Mouse (Mus musculus) intestine, embryonic 14.5 days (tissue): ENCODE measurements around the gene Tmod2. TPM values are rescaled to one million over a fixed set of nuclear protein-coding genes. Genes with fewer than 3 reads are reported as not detected.

Experiments used
- ATAC-seq: fragments of 200-750 bp; cut with Nextera tagmentation; replicated peaks from 2 replicates; pipeline ENCODE4 v1.8.0; 2017; ENCODE audit warnings: low read depth, moderate number of reproducible peaks, moderate TSS enrichment, moderate library complexity; ENCODE audit not compliant: low FRiP score, low TSS enrichment
- DNase-seq: peaks from one replicate; pipeline ENCODE4 v3.0.0-alpha.2; 2018; ENCODE audit warnings: low spot score
- H3K27ac ChIP-seq: fragments of 300-500 bp; sonication (generic); 2 replicates; pipeline ENCODE4 v1.5.1; 2014; ENCODE audit warnings: low read depth, mild to moderate bottlenecking, control low read depth
- H3K27me3 ChIP-seq: fragments of 300-500 bp; sonication (generic); replicated peaks from 2 replicates; pipeline ENCODE4 v1.6.1; 2014; ENCODE audit warnings: low read length, control low read depth; ENCODE audit not compliant: control insufficient read depth, insufficient read depth
- H3K36me3 ChIP-seq: fragments of 300-500 bp; sonication (generic); 2 replicates; pipeline ENCODE4 v1.6.1; 2014; ENCODE audit warnings: low read length, control low read depth; ENCODE audit not compliant: control insufficient read depth, insufficient read depth
- H3K4me1 ChIP-seq: fragments of 300-500 bp; sonication (generic); replicated peaks from 2 replicates; pipeline ENCODE4 v1.6.1; 2014; ENCODE audit warnings: low read length, control low read depth, mixed read lengths; ENCODE audit not compliant: control insufficient read depth, insufficient read depth
- H3K4me2 ChIP-seq: fragments of 300-500 bp; sonication (generic); 2 replicates; pipeline ENCODE4 v1.6.1; 2014; ENCODE audit warnings: low read length
- H3K4me3 ChIP-seq: fragments of 300-500 bp; sonication (generic); 2 replicates; pipeline ENCODE4 v1.5.1; 2014; ENCODE audit warnings: low read depth, low read length, control low read depth, mixed read lengths
- H3K9ac ChIP-seq: fragments of 300-500 bp; sonication (generic); 2 replicates; pipeline ENCODE4 v1.6.1; 2014; ENCODE audit warnings: mild to moderate bottlenecking, low read length
- H3K9me3 ChIP-seq: fragments of 300-500 bp; sonication (generic); 2 replicates; pipeline ENCODE4 v1.6.1; 2016; ENCODE audit warnings: low read length, control low read depth; ENCODE audit not compliant: control insufficient read depth
- WGBS: fragments of 180-500 bp; shearing (Covaris S2); extraction: QIAGEN DNeasy Blood & Tissue Kit; methylation state at CpG from one replicate; pipeline ENCODE4 v1.1.7; 2014; 5-methylcytosine and 5-hydroxymethylcytosine counted together
- polyA plus RNA-seq: library from polyadenylated mRNA; unstranded; fragments of >200 nt; fragmentation: Nextera tagmentation; extraction: Ambion mirVana; gene quantifications from 2 replicates; pipeline ENCODE4 v1.2.1, GENCODE M21; 2014

Gene Tmod2
- polyA plus RNA-seq, 1 experiment from 2014 or later: 17.6 TPM

- Histone ChIP-seq H3K9ac (no peak overlapping the region), H3K36me3 (no peaks in the 10 kb centered on the region), H3K27me3 (no peaks in the 10 kb centered on the region), H3K4me2 (no peak overlapping the region), H3K9me3 (no peaks in the 10 kb centered on the region), H3K27ac (no peak overlapping the region), H3K4me3 (no peak overlapping the region), H3K4me1 (no peaks in the 10 kb centered on the region)
- no peak for ATAC-seq
- DNase-seq: peak; percentile 12
- 68% methylated on average over 3 of the region's 3 CpGs for WGBS
Observed at GRCm38 (mm10) chr9:75616560-75616959, 5.4 kb upstream of the Tmod2 start.

GRCm38 (mm10) chr9:75609965-75610364 lies 1.2 kb downstream of the Tmod2 start:
- peak; percentile 50 for DNase-seq
- H3K4me3 ChIP-seq: peak overlapping the region; percentile 77
- no peak for ATAC-seq
- H3K27ac ChIP-seq: no peak overlapping the region
- no peaks in the 10 kb centered on the region for H3K36me3 ChIP-seq
- no peaks in the 10 kb centered on the region for H3K4me1 ChIP-seq
- H3K9ac ChIP-seq: peak overlapping the region; percentile 11; the same call in 1 of the 2 replicates
- no peaks in the 10 kb centered on the region for H3K9me3 ChIP-seq
- peaks cover 6% of the 10 kb centered on the region; the same call in 1 of the 2 replicates for H3K27me3 ChIP-seq
- peak overlapping the region; percentile 95 for H3K4me2 ChIP-seq
- WGBS: 23% methylated on average over 16 of the region's 16 CpGs

- ATAC-seq (no peak), DNase-seq (peak; percentile 38)
- H3K4me3 ChIP-seq: peak overlapping the region; percentile 77; the same call in 1 of the 2 replicates
- no peak overlapping the region for H3K4me2 ChIP-seq
- H3K4me1 ChIP-seq: no peaks in the 10 kb centered on the region
- H3K9ac ChIP-seq: no peak overlapping the region
- peaks cover 6% of the 10 kb centered on the region; the same call in 1 of the 2 replicates for H3K27me3 ChIP-seq
- no peaks in the 10 kb centered on the region for H3K9me3 ChIP-seq
- no peak overlapping the region for H3K27ac ChIP-seq
- H3K36me3 ChIP-seq: no peaks in the 10 kb centered on the region
- WGBS: 66% methylated on average over 1 of the region's 1 CpGs
Observed at GRCm38 (mm10) chr9:75609505-75609904, 1.6 kb downstream of the Tmod2 start.

- WGBS: 90% methylated on average over 4 of the region's 4 CpGs
Observed at GRCm38 (mm10) chr9:75607496-75607895, 3.6 kb downstream of the Tmod2 start.

GRCm38 (mm10) chr9:75601510-75601909 lies 9.6 kb downstream of the Tmod2 start:
- Histone ChIP-seq H3K4me2 (peak overlapping the region; percentile 42), H3K9ac (no peak overlapping the region), H3K4me1 (peaks cover 16% of the 10 kb centered on the region; the same call in 1 of the 2 replicates), H3K9me3 (no peaks in the 10 kb centered on the region), H3K27ac (no peak overlapping the region), H3K4me3 (no peak overlapping the region), H3K27me3 (no peaks in the 10 kb centered on the region), H3K36me3 (no peaks in the 10 kb centered on the region)
- DNase-seq (peak; percentile 64), ATAC-seq (no peak)
- 23% methylated on average over 12 of the region's 12 CpGs for WGBS

More at GRCm38 (mm10) chr9:75607496-75607895, 3.6 kb downstream of the Tmod2 start:
- ATAC-seq (no peak), DNase-seq (no peak)
- H3K27me3 ChIP-seq: peaks cover 6% of the 10 kb centered on the region; the same call in 1 of the 2 replicates
- H3K9ac ChIP-seq: no peak overlapping the region
- H3K4me3 ChIP-seq: no peak overlapping the region
- no peak overlapping the region for H3K4me2 ChIP-seq
- no peaks in the 10 kb centered on the region for H3K36me3 ChIP-seq
- no peak overlapping the region for H3K27ac ChIP-seq
- H3K4me1 ChIP-seq: no peaks in the 10 kb centered on the region
- H3K9me3 ChIP-seq: no peaks in the 10 kb centered on the region

DNA sequence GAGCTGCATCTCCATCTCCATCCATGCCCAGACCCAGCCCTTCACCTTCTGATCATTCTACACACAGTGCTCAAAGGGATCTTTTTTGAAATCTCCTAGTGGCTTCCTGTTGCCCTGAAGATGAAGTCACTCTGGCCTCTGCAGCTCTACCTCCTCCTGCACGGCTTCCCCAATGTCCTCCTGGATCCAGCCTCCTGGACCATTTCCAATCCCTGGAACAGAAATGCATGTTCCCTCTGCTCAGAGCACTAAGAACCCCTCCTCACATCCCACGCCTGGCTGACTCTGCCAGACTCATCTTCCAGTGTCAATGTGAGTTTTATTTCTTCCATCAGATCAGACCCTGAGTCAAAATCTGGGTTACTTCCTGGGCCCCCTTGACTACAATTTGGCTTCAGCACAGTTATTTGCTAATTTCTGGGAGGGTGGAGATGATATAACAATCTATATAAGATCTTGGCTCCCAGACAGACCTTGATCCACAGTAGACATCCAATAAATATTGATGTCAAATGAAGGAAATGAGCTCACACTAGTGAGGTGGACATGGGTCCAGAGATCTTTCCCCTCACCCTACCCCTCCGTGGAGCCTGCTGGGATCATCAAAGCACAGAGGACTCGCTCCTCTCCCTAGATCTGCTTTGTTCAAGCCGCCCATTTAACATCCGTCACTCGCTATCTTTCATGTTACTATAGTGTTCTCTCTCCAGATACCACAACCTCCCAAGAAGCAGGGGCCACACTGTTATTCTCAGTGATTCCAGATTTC lies 10.8 kb downstream of the Tmod2 start:
- Histone ChIP-seq H3K4me3 (no peak overlapping the region), H3K27me3 (no peaks in the 10 kb centered on the region), H3K36me3 (no peaks in the 10 kb centered on the region), H3K27ac (no peak overlapping the region), H3K4me1 (peaks cover 16% of the 10 kb centered on the region; the same call in 1 of the 2 replicates), H3K9ac (no peak overlapping the region), H3K4me2 (no peak overlapping the region), H3K9me3 (no peaks in the 10 kb centered on the region)
- ATAC-seq (no peak), DNase-seq (peak; percentile 46)
- 69% methylated on average over 7 of the region's 7 CpGs for WGBS

DNA sequence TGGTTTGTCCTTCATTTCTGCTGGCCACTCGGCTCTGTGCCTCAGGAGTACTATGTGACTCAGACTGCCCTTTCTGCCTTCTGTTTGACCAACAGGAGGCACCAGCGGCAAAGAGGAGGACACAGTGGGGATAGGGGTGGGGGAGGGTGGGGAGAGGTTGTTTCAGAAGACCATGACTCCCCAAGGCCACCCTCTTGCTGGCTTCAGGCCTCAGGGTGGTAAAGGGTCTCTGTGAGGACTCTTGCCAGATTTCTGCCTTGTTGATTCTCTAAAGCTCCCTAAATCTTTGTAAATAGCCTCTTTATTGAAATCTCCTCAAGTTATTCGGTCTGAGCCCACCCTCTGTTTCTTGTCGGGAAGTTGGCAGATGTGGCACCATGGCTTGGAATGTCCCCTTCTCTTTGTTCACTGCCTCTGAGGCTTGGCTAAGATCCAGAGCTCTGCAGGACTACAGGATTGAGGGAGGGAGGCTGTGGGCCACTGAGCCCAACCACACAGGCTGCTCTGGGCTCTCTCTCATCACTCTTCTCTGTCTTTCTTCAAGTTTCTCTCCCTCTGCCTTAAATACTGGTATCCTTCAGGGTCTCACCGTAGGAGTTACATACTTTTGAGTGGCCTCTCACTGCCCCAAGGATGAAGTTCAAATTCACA lies 11.8 kb downstream of the Tmod2 start:
- Histone ChIP-seq H3K4me3 (no peak overlapping the region), H3K36me3 (no peaks in the 10 kb centered on the region), H3K9ac (no peak overlapping the region), H3K9me3 (no peaks in the 10 kb centered on the region), H3K27me3 (no peaks in the 10 kb centered on the region), H3K4me2 (no peak overlapping the region), H3K4me1 (peaks cover 16% of the 10 kb centered on the region; the same call in 1 of the 2 replicates), H3K27ac (no peak overlapping the region)
- ATAC-seq: no peak
- peak; percentile 50 for DNase-seq
- WGBS: 53% methylated on average over 5 of the region's 5 CpGs

GRCm38 (mm10) chr9:75597596-75597995 lies 13.5 kb downstream of the Tmod2 start:
- WGBS: 88% methylated on average over 4 of the region's 4 CpGs
- H3K27me3 ChIP-seq: no peaks in the 10 kb centered on the region
- peak; percentile 32 for DNase-seq
- H3K9me3 ChIP-seq: no peaks in the 10 kb centered on the region
- no peaks in the 10 kb centered on the region for H3K36me3 ChIP-seq
- no peak overlapping the region for H3K9ac ChIP-seq
- H3K4me2 ChIP-seq: no peak overlapping the region
- ATAC-seq: no peak
- H3K27ac ChIP-seq: no peak overlapping the region
- H3K4me3 ChIP-seq: no peak overlapping the region
- H3K4me1 ChIP-seq: peaks cover 16% of the 10 kb centered on the region; the same call in 1 of the 2 replicates
